In genomic region chr7:25479440-25479839, GRCm38 (mm10) we compare ENCODE assay signal across 10 mouse cellular contexts. TPM values are rescaled to one million over a fixed set of nuclear protein-coding genes. Genes with fewer than 3 reads are reported as not detected.
A peak's percentile ranks its signal among the peaks of the same experiment; 100 is the strongest.
DNase-seq lines count a peak whose midpoint lies in the region; ATAC-seq and TF ChIP-seq lines count a peak whose summit lies in the region.
"Had no signal": no experiment of that assay in that cellular context is flagged by ENCODE, and none has a peak within 500 bp of the region (broad histone marks: within the 10 kb centered on the region; RNA-seq: fewer than 3 reads in every experiment).

No protein-coding gene starts in this region.

- TF ChIP-seq POLR2A in CH12.LX (IDR thresholded peaks at IDR 0.05; ENCODE audit: low read depth, low read length), result no peak

- in situ Hi-C loops in CH12.LX (cut with MboI; ENCODE audit: low pct_ligation_motif_present, low pct_unique_long_range_greater_than_20kb, low sequenced_read_pairs), result loop anchor here (5.0 kb wide), 1 partner anchor 47 kb away; no protein-coding TSS in a partner anchor

- no peak overlapping the region for H3K4me2 ChIP-seq in CH12.LX (ENCODE audit: insufficient read depth, low read depth, poor library complexity, severe bottlenecking)
- no peak overlapping the region for H3K4me2 ChIP-seq in intestine, embryonic 15.5 days (replicated peaks)
- H3K4me2 ChIP-seq: embryonic facial prominence, embryonic 13.5 days; limb, embryonic 12.5 days had no signal

- H3K9ac ChIP-seq in CH12.LX (ENCODE audit: insufficient read depth, low read depth), result no peak overlapping the region
- no peak overlapping the region for H3K9ac ChIP-seq in intestine, embryonic 15.5 days
- H3K9ac ChIP-seq: embryonic facial prominence, embryonic 13.5 days; limb, embryonic 12.5 days had no signal

- TF ChIP-seq EP300 in CH12.LX (IDR thresholded peaks at IDR 0.05; ENCODE audit: low read length), result no peak

- dilution Hi-C loops in CH12.LX (cut with MboI; ENCODE audit: extremely low pct_ligation_motif_present, extremely low pct_unique_long_range_greater_than_20kb, low sequenced_read_pairs), result no loop called here

- peak; percentile 77 for TF ChIP-seq RAD21 in CH12.LX (IDR thresholded peaks at IDR 0.05; ENCODE audit: low read depth, low read length)

- no peaks in the 10 kb centered on the region for H3K79me2 ChIP-seq in CH12.LX (replicated peaks; ENCODE audit: control insufficient read depth, extremely low read depth, insufficient read depth, poor library complexity, severe bottlenecking)

- H3K36me3 ChIP-seq in CH12.LX (replicated peaks in 1 of 2; ENCODE audit: control insufficient read depth in 1 of 2, insufficient read depth in 1 of 2, low read length in 1 of 2), result peaks cover 0 to 11% of the 10 kb centered on the region in 2 experiments
- no peaks in the 10 kb centered on the region for H3K36me3 ChIP-seq in intestine, embryonic 15.5 days
- H3K36me3 ChIP-seq: embryonic facial prominence, embryonic 13.5 days; limb, embryonic 12.5 days had no signal

- ATAC-seq in intestine, embryonic 15.5 days, result no peak

- peaks cover 10% of the 10 kb centered on the region for H3K27me3 ChIP-seq in CH12.LX (replicated peaks)
- H3K27me3 ChIP-seq in intestine, embryonic 15.5 days (replicated peaks), result no peaks in the 10 kb centered on the region
- H3K27me3 ChIP-seq: embryonic facial prominence, embryonic 13.5 days; limb, embryonic 12.5 days had no signal

- intact Hi-C loops in heart, postnatal 25 days (cut with DNase I), result loop anchor here (1.0 to 2.0 kb wide), 2 partner anchors 55 to 61 kb away; no protein-coding TSS in a partner anchor

- H3K4me3 ChIP-seq in CH12.LX (replicated peaks in 1 of 3; ENCODE audit: low read depth in 2 of 3, low read length in 2 of 3, poor library complexity in 1 of 3), result no peak overlapping the region
- H3K4me3 ChIP-seq in intestine, embryonic 15.5 days (replicated peaks), result no peak overlapping the region
- H3K4me3 ChIP-seq: embryonic facial prominence, embryonic 13.5 days; limb, embryonic 12.5 days had no signal

- H3K4me1 ChIP-seq in CH12.LX (ENCODE audit: control insufficient read depth in 1 of 2, insufficient read depth in 2 of 2), result peaks cover 4 to 28% of the 10 kb centered on the region in 2 experiments; a peak in 2 of 4 replicates
- H3K4me1 ChIP-seq in intestine, embryonic 15.5 days (replicated peaks), result no peaks in the 10 kb centered on the region

- H3K27ac ChIP-seq in CH12.LX (ENCODE audit: insufficient read depth, low read depth), result no peak overlapping the region
- no peak overlapping the region for H3K27ac ChIP-seq in intestine, embryonic 15.5 days
- H3K27ac ChIP-seq: embryonic facial prominence, embryonic 13.5 days; limb, embryonic 12.5 days had no signal

- peak; percentile 45 to 83; a peak in 3 of 4 replicates for TF ChIP-seq CTCF in CH12.LX (conservative IDR thresholded peaks at IDR 0.05 in 1 of 2, IDR thresholded peaks at IDR 0.05 in 1 of 2; ENCODE audit: low read depth in 2 of 2, low read length in 2 of 2)

- WGBS in intestine, embryonic 15.5 days, result 0% methylated on average over 1 of the region's 1 CpGs

- peak; percentile 62 for DNase-seq in heart, adult 8-10 months (ENCODE audit: low spot score)
- no peak for DNase-seq in heart, postnatal 25 days (ENCODE audit: low spot score)
- DNase-seq in CH12.LX (ENCODE audit: extremely low read depth) (peak; percentile 41), ZHBTc4 (ENCODE audit: low read depth, low spot score) (peak; percentile 62)
- peak; percentile 26 for DNase-seq in forelimb bud, embryonic 11.5 days (ENCODE audit: low read depth, low spot score)
- peak; percentile 21 to 37 for DNase-seq in layer of hippocampus, postnatal 14 days (ENCODE audit: low spot score in 2 of 2)
- peak; percentile 69 for DNase-seq in retina, embryonic 14.5 days (ENCODE audit: low spot score)

- H3K9me3 ChIP-seq in CH12.LX (replicated peaks; ENCODE audit: low read length), result no peaks in the 10 kb centered on the region
- no peaks in the 10 kb centered on the region for H3K9me3 ChIP-seq in intestine, embryonic 15.5 days
- H3K9me3 ChIP-seq: embryonic facial prominence, embryonic 13.5 days; limb, embryonic 12.5 days had no signal

TF ChIP-seq in CH12.LX, 34 proteins besides CTCF, POLR2A, EP300 and RAD21:
- no peak for TF ChIP-seq TCF12 (IDR thresholded peaks at IDR 0.05; ENCODE audit: low read depth, low read length)
- no peak for TF ChIP-seq JUND (conservative IDR thresholded peaks at IDR 0.05; ENCODE audit: low read depth, low read length)
- peak; percentile 95 for TF ChIP-seq ZC3H11A (IDR thresholded peaks at IDR 0.05; ENCODE audit: low read depth, low read length)
- TF ChIP-seq SMC3 (IDR thresholded peaks at IDR 0.05; ENCODE audit: low read depth, low read length), result peak; percentile 93
- TF ChIP-seq BHLHE40 (IDR thresholded peaks at IDR 0.05; ENCODE audit: low read depth, low read length), result no peak
- TF ChIP-seq RCOR1 (conservative IDR thresholded peaks at IDR 0.05; ENCODE audit: low read depth, low read length), result no peak

RNA-seq across cellular contexts. Expression of gene Ceacam1, which starts 2.0 kb away (rescaled TPM):
- total RNA-seq in heart, adult 8-10 months (2022), result 10 to 100 TPM; 10.7 to 13.9 (median 12.5) TPM
- total RNA-seq in heart, postnatal 25 days (2021), result 10 to 100 TPM; 12.4 to 14.7 TPM
- total RNA-seq in CH12.LX (2012; rRNA removed) (3.1 TPM in 2 replicates), CH12.LX (2014; rRNA removed) (4.7 and 5.9 TPM in 2 replicates)
- 19.2 and 25.1 TPM in 2 replicates for polyA plus RNA-seq in CH12.LX (2012; ENCODE audit: insufficient read length, low read depth)
- total RNA-seq in layer of hippocampus, postnatal 14 days (2021), result 1 to 10 TPM; 2.5 to 3.1 TPM
- polyA plus RNA-seq in intestine, embryonic 15.5 days (2015; fragmentation: Nextera tagmentation; extraction: Ambion mirVana), result 31.4 and 32.3 TPM in 2 replicates
